Mouse (Mus musculus): Measurements from ENCODE around the gene Rnf220.

The Rnf220 gene

DNA sequence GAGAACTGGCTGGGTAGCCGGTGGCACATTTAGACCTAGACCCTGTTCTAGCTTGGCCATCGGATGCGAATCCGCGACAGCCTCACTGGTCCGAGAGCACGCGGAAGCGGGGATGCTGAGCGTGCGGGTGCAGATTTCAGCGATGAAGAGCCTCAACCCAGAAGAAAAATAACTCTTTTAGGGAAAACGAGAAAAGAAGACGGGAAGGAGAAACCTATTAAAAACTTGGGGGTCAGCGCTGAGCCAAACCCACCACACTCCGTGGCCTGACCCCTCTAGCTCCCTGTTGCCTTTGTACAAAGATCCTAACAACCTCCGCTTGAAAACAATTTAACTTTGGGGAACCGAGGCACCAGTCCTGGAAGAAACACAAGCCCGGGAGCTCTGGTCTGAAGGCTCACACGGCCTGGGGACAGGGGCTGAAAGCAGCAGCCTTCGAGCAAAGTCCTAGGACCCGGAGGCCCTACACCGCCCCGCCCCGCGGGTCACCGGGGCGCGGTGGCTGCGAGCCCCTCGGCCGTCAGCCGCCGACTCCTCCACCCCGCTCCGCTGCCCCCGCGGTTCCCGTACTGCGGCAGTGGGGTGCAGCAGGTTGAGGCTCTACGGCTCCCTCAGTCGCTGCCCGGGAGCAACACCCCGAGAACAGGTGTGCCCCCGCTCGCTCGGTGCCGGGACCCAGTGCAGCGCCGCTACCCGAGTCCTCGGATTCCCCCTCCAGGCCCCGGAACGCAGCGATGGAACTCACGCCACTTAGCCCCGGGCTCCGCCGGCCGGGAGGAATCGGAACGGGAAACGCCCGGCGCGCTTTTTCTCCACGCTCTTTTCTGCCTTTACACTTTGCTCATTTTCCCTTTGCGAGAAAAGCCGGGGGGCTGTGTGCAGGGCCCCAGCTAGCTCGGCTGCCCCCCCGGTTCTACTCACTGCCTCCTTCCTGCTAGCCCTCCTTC, 2.7 kb downstream of the Rnf220 start:
- TF ChIP-seq POU5F1 (IDR thresholded peaks at IDR 0.05; ENCODE audit: borderline replicate concordance, low read length) (no peak), CTCF (conservative IDR thresholded peaks at IDR 0.05; ENCODE audit: low read length) (no peak), NANOG (IDR thresholded peaks at IDR 0.05; ENCODE audit: borderline replicate concordance, low read length) (no peak)
- Histone ChIP-seq H3K27me3 (ENCODE audit: insufficient read depth, low read length) (peaks cover 72% of the 10 kb centered on the region), H3K9me3 (ENCODE audit: low read length) (no peaks in the 10 kb centered on the region), H3K36me3 (ENCODE audit: insufficient read depth, low read length) (peaks cover 12% of the 10 kb centered on the region), H3K4me3 (replicated peaks; ENCODE audit: low read length) (peak overlapping the region; percentile 86), H3K4me1 (replicated peaks; ENCODE audit: low read depth, low read length) (peaks cover 31% of the 10 kb centered on the region)

GRCm38 (mm10) chr4:117493161-117493568, 3.7 kb downstream of the Rnf220 start:
- Histone ChIP-seq H3K4me3 (replicated peaks; ENCODE audit: low read length) (no peak overlapping the region), H3K27me3 (ENCODE audit: insufficient read depth, low read length) (peaks cover 73% of the 10 kb centered on the region), H3K4me1 (replicated peaks; ENCODE audit: low read depth, low read length) (peaks cover 33% of the 10 kb centered on the region), H3K9me3 (ENCODE audit: low read length) (no peaks in the 10 kb centered on the region), H3K36me3 (ENCODE audit: insufficient read depth, low read length) (peaks cover 18% of the 10 kb centered on the region)
- TF ChIP-seq POU5F1 (IDR thresholded peaks at IDR 0.05; ENCODE audit: borderline replicate concordance, low read length), result no peak
- no peak for TF ChIP-seq CTCF (conservative IDR thresholded peaks at IDR 0.05; ENCODE audit: low read length)
- TF ChIP-seq NANOG (IDR thresholded peaks at IDR 0.05; ENCODE audit: borderline replicate concordance, low read length), result no peak

DNA sequence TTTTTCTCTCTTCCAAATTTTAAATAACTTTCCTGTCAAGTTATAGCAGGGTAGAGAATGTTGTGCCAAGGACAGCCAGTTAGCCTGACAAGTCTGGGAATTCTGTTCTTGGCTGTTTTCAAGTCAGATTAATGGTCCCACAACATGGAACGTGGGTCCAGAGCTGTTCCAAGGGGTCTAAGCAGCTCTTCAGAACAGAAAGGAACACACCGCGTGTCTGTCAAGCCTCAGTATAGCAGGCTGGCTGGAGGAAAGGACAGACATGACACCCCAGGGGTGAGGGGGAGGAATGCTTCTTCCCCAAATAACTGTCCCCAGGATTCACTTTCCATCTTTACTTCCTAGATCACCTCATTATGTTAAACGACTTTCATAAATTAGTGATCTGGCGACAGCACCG, 5.0 kb downstream of the Rnf220 start:
- Histone ChIP-seq H3K9me3 (ENCODE audit: low read length) (no peaks in the 10 kb centered on the region), H3K27me3 (ENCODE audit: insufficient read depth, low read length) (peaks cover 75% of the 10 kb centered on the region), H3K4me1 (replicated peaks; ENCODE audit: low read depth, low read length) (peaks cover 41% of the 10 kb centered on the region), H3K36me3 (ENCODE audit: insufficient read depth, low read length) (peaks cover 24% of the 10 kb centered on the region), H3K4me3 (replicated peaks; ENCODE audit: low read length) (no peak overlapping the region)
- TF ChIP-seq POU5F1 (IDR thresholded peaks at IDR 0.05; ENCODE audit: borderline replicate concordance, low read length), result no peak
- no peak for TF ChIP-seq CTCF (conservative IDR thresholded peaks at IDR 0.05; ENCODE audit: low read length)
- no peak for TF ChIP-seq NANOG (IDR thresholded peaks at IDR 0.05; ENCODE audit: borderline replicate concordance, low read length)

GRCm38 (mm10) chr4:117489975-117490374, 6.9 kb downstream of the Rnf220 start:
- Histone ChIP-seq H3K4me1 (replicated peaks; ENCODE audit: low read depth, low read length) (peaks cover 57% of the 10 kb centered on the region), H3K4me3 (replicated peaks; ENCODE audit: low read length) (no peak overlapping the region), H3K9me3 (ENCODE audit: low read length) (no peaks in the 10 kb centered on the region), H3K27me3 (ENCODE audit: insufficient read depth, low read length) (peaks cover 72% of the 10 kb centered on the region), H3K36me3 (ENCODE audit: insufficient read depth, low read length) (peaks cover 30% of the 10 kb centered on the region)
- TF ChIP-seq POU5F1 (IDR thresholded peaks at IDR 0.05; ENCODE audit: borderline replicate concordance, low read length) (no peak), CTCF (conservative IDR thresholded peaks at IDR 0.05; ENCODE audit: low read length) (no peak), NANOG (IDR thresholded peaks at IDR 0.05; ENCODE audit: borderline replicate concordance, low read length) (no peak)

- Histone ChIP-seq H3K4me3 (replicated peaks; ENCODE audit: low read length) (no peak overlapping the region), H3K27me3 (ENCODE audit: insufficient read depth, low read length) (peaks cover 68% of the 10 kb centered on the region), H3K36me3 (ENCODE audit: insufficient read depth, low read length) (peaks cover 30% of the 10 kb centered on the region), H3K4me1 (replicated peaks; ENCODE audit: low read depth, low read length) (peaks cover 55% of the 10 kb centered on the region), H3K9me3 (ENCODE audit: low read length) (no peaks in the 10 kb centered on the region)
- TF ChIP-seq CTCF (conservative IDR thresholded peaks at IDR 0.05; ENCODE audit: low read length) (no peak), NANOG (IDR thresholded peaks at IDR 0.05; ENCODE audit: borderline replicate concordance, low read length) (no peak), POU5F1 (IDR thresholded peaks at IDR 0.05; ENCODE audit: borderline replicate concordance, low read length) (no peak)
Observed at GRCm38 (mm10) chr4:117489566-117489965, 7.3 kb downstream of the Rnf220 start.

- Histone ChIP-seq H3K9me3 (ENCODE audit: low read length) (no peaks in the 10 kb centered on the region), H3K36me3 (ENCODE audit: insufficient read depth, low read length) (peaks cover 30% of the 10 kb centered on the region), H3K4me3 (replicated peaks; ENCODE audit: low read length) (no peak overlapping the region), H3K27me3 (ENCODE audit: insufficient read depth, low read length) (peaks cover 49% of the 10 kb centered on the region), H3K4me1 (replicated peaks; ENCODE audit: low read depth, low read length) (peaks cover 56% of the 10 kb centered on the region)
- TF ChIP-seq CTCF (conservative IDR thresholded peaks at IDR 0.05; ENCODE audit: low read length) (no peak), POU5F1 (IDR thresholded peaks at IDR 0.05; ENCODE audit: borderline replicate concordance, low read length) (no peak), NANOG (IDR thresholded peaks at IDR 0.05; ENCODE audit: borderline replicate concordance, low read length) (no peak)
Observed at GRCm38 (mm10) chr4:117487471-117487870, 9.4 kb downstream of the Rnf220 start.

DNA sequence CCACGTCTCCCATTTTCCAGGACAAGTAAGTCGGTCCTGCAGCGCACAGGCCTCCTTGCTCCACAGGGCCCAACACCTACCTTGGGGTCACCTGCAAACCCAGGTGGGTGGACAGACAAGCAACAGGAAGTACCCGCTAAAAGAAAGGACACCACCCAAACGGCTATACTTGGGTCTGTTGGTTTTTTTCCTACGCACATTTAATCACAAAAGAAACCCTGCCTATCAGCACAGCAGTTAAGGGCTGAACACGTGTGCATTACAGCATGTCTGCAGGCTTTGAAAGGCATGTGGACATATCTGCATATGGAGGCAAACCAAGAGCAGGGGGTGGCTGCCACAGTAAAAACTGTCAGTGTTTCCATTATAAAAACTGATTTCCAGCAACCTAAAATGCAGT, 10.7 kb downstream of the Rnf220 start:
- H3K4me3 ChIP-seq (replicated peaks; ENCODE audit: low read length), result no peak overlapping the region

DNA sequence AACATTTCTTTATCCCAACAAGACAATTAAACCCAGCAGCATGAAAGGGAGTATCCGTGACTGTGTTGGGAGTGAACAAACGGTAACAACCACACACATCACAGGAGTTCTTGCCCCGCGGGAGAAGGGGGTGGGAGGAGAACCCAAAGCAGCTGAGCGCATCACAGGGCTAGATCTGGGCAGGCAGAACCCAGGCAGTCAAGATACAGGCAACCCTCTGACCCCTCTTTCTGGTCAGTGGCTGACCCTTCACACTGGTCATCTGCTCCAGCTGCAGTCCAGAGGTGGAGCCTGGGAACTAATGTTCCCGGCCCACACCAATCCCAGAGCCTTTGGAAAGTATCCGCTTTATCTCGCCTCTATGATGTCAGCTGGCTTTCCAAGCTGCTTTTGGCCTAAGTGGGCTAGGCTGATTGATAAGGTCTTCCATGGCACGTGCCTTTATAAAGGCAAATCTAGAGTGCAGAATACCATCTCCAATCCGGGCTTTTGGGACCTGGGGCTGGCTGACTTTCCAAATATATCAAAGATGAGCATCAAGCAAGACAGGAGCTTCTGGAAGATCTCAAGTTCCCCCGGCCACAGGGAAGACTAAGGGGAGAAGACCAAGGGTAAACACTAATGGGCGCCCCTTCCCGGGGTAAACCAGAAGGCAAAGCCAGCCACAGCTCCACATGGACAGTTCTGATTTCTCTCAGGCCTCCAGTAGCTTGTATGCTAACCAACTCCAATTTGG, 11.6 kb downstream of the Rnf220 start:
- peaks cover 29% of the 10 kb centered on the region for H3K36me3 ChIP-seq (ENCODE audit: insufficient read depth, low read length)
- H3K4me1 ChIP-seq (replicated peaks; ENCODE audit: low read depth, low read length), result peaks cover 75% of the 10 kb centered on the region
- peaks cover 30% of the 10 kb centered on the region for H3K27me3 ChIP-seq (ENCODE audit: insufficient read depth, low read length)
- peak overlapping the region; percentile 80 for H3K4me3 ChIP-seq (replicated peaks; ENCODE audit: low read length)
- no peaks in the 10 kb centered on the region for H3K9me3 ChIP-seq (ENCODE audit: low read length)
- TF ChIP-seq CTCF (conservative IDR thresholded peaks at IDR 0.05; ENCODE audit: low read length) (no peak), POU5F1 (IDR thresholded peaks at IDR 0.05; ENCODE audit: borderline replicate concordance, low read length) (no peak), NANOG (IDR thresholded peaks at IDR 0.05; ENCODE audit: borderline replicate concordance, low read length) (no peak)

More for the DNA sequence above, 10.7 kb downstream of the Rnf220 start:
- peaks cover 65% of the 10 kb centered on the region for H3K4me1 ChIP-seq (replicated peaks; ENCODE audit: low read depth, low read length)
- H3K27me3 ChIP-seq (ENCODE audit: insufficient read depth, low read length), result peaks cover 37% of the 10 kb centered on the region
- TF ChIP-seq NANOG (IDR thresholded peaks at IDR 0.05; ENCODE audit: borderline replicate concordance, low read length) (no peak), POU5F1 (IDR thresholded peaks at IDR 0.05; ENCODE audit: borderline replicate concordance, low read length) (no peak)
- peaks cover 30% of the 10 kb centered on the region for H3K36me3 ChIP-seq (ENCODE audit: insufficient read depth, low read length)
- no peaks in the 10 kb centered on the region for H3K9me3 ChIP-seq (ENCODE audit: low read length)
